Mouse (Mus musculus): Measurements from ENCODE around the gene Iqschfp.

GRCm38 (mm10) chr3:67877253-67877652 is 14.8 kb upstream of the Iqschfp start:
- TF ChIP-seq FLI1 (IDR thresholded peaks at IDR 0.05; ENCODE audit: low read length), result no peak
- no peak for TF ChIP-seq GATA1 (IDR thresholded peaks at IDR 0.05; ENCODE audit: borderline replicate concordance, low read length)

Data from megakaryocyte, embryonic 14.5 days (primary cell).